Mouse (Mus musculus): ENCODE measurements at regions not wholly inside any gene's neighbourhood (a gene's known extent, or its start where the extent isn't known, plus 50 kb on each side); places are given as distances from the start of the nearest gene placed in this dataset.

DNA sequence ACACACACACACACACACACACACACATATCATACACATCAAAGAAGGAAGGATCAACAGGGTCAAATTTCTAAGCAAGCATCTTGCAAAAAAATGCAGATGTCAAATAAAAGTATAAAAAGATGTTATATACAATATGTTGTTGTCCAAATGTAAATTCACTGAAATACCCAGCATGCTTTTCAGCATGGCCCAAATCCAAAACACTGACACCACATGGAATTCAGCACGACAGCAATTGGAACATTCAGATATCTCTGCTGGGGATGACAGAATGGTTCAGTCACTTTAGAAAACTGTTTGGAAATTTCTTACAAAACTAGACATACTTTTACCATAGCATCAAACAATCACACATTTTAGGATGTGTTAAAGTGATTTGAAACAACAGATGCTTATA, 339.6 kb downstream of the Pdha2 start:
- Histone ChIP-seq H3K9me3 (replicated peaks) (no peaks in the 10 kb centered on the region), H3K4me3 (no peak overlapping the region), H3K27ac (no peak overlapping the region), H3K4me1 (no peaks in the 10 kb centered on the region), H3K36me3 (no peaks in the 10 kb centered on the region), H3K9ac (no peak overlapping the region), H3K27me3 (no peaks in the 10 kb centered on the region), H3K4me2 (replicated peaks) (no peak overlapping the region)
- ATAC-seq (ENCODE audit: low FRiP score) = no peak
- 94% methylated on average over 1 of the region's 1 CpGs for WGBS

DNA sequence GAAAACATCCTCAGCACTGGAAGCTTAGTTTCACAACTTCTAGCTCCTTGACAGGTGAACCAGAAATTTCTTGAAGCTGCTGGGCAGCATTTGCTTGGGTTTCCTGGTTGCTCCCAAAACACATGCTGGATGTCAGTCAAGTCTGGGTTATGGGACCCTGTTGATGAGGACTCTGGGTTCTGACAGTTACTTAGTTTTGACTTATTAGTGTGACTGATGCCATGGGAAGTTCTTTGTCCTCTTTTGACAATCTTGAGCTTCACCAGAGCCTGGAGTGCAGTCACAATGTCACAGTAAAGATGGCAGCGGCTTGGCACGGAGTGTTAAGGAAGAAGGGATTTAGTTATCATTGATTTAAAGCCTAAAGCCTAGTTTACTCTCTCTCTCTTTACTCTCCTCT, 340.9 kb downstream of the Pdha2 start:
- Histone ChIP-seq H3K9ac (no peak overlapping the region), H3K4me2 (replicated peaks) (no peak overlapping the region), H3K9me3 (replicated peaks) (no peaks in the 10 kb centered on the region), H3K4me1 (no peaks in the 10 kb centered on the region), H3K27ac (no peak overlapping the region), H3K27me3 (no peaks in the 10 kb centered on the region), H3K4me3 (no peak overlapping the region), H3K36me3 (no peaks in the 10 kb centered on the region)
- ATAC-seq (ENCODE audit: low FRiP score) = no peak
- 100% methylated on average over 2 of the region's 2 CpGs for WGBS

DNA sequence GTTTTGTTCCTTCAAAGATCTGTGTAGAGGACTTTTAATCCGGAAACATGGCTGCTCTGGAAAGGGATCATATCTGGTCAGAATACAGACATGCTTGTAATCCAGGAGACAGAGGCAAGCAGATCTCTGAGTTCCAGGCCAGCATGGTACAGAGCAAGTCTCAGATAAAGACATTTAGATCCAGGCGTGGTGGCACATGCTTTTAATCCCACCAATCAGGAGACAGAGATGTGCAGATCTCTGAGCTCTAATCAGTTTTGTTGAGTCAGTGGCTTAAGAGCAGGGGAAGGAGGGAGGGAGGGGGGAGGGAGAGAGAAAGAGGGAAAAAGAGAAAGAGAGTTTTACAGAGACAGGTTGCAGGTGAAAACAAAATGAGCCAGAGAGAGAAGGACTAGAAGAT, 372.0 kb downstream of the Pdha2 start:
- Histone ChIP-seq H3K4me1 (no peaks in the 10 kb centered on the region), H3K4me3 (no peak overlapping the region), H3K27ac (no peak overlapping the region), H3K4me2 (replicated peaks) (no peak overlapping the region), H3K27me3 (no peaks in the 10 kb centered on the region), H3K9ac (no peak overlapping the region), H3K36me3 (no peaks in the 10 kb centered on the region), H3K9me3 (replicated peaks) (no peaks in the 10 kb centered on the region)
- ATAC-seq (ENCODE audit: low FRiP score) = no peak
- WGBS = 80% methylated on average over 2 of the region's 2 CpGs

DNA sequence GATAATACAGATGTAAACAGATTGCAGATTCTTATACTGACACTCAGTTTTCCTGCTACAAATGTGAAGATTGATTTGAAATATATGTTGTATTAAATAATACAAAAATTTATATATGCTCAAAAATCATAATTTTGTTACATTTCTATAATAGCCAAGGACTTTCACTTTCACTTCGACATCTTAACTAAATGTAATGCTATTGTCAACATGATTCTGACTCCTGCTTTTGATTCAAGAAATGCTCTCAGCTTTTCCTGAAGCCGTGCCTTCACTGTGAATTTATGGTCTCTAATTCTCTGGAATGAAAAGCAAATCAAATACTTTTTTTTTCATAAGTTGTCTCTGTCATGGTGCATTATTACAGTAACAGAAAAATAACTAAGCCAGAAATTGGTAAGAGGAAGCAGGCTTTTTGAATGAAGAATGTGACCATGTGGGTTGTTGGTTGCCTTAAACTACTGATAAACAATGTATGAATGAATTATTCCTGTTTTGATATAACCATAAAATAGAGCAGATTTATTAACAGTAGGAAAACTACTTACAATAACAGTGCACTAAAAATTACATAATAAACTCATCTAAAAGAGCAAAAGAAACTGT, 374.1 kb downstream of the Pdha2 start:
- Histone ChIP-seq H3K9ac (no peak overlapping the region), H3K9me3 (replicated peaks) (no peaks in the 10 kb centered on the region), H3K4me1 (no peaks in the 10 kb centered on the region), H3K4me2 (replicated peaks) (no peak overlapping the region), H3K27me3 (no peaks in the 10 kb centered on the region), H3K4me3 (no peak overlapping the region), H3K27ac (no peak overlapping the region), H3K36me3 (no peaks in the 10 kb centered on the region)
- WGBS = 81% methylated on average over 2 of the region's 2 CpGs
- ATAC-seq (ENCODE audit: low FRiP score) = no peak

DNA sequence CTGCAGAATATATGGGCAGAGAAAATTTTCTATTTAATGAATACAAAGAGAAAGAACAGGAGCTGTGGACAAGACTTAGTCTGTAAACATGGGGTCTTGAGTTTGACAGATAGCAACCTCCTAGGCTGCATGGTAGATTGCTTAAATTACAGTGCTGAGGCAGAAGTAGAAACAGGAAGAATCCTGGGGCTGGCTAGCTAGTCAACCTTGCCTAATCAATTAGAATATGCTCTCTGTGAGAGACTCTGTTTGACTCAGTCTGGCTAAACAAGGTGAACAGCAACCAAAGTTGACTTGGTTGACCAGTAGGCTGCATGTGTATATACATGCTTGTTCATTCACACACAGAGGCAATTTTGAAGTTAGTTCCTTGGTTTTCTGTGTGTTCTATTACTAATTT, 390.9 kb downstream of the Pdha2 start:
- Histone ChIP-seq H3K4me3 (no peak overlapping the region), H3K27ac (no peak overlapping the region), H3K4me2 (replicated peaks) (no peak overlapping the region), H3K27me3 (no peaks in the 10 kb centered on the region), H3K9ac (no peak overlapping the region), H3K9me3 (replicated peaks) (no peaks in the 10 kb centered on the region), H3K4me1 (no peaks in the 10 kb centered on the region), H3K36me3 (no peaks in the 10 kb centered on the region)
- ATAC-seq (ENCODE audit: low FRiP score) = no peak

DNA sequence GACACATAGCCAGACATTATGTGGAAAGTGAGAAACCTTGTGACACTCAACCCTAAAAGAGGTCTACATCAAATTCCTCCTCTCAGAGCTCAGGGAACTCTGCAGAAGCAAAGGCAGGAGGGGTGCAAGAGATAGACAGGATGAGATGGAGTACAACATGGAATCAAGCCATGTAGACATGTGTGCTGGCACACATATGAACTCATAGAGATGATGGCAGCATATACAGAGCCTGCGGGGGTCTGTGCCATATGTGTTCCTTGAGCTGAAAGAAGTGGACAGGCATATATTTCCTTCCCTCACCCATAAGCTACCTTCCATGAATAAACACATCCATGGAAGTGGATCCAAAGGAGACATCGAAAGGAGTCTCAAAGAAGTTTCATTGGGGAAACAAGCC, 406.6 kb downstream of the Pdha2 start:
- Histone ChIP-seq H3K4me2 (replicated peaks) (no peak overlapping the region), H3K36me3 (no peaks in the 10 kb centered on the region), H3K27me3 (no peaks in the 10 kb centered on the region), H3K4me3 (no peak overlapping the region), H3K9ac (no peak overlapping the region), H3K27ac (no peak overlapping the region), H3K9me3 (replicated peaks) (0 out of 2 replicates have a peak, but pooled peaks cover 3% of the 10 kb centered on the region), H3K4me1 (no peaks in the 10 kb centered on the region)
- no peak for ATAC-seq (ENCODE audit: low FRiP score)
- WGBS = 98% methylated on average over 2 of the region's 2 CpGs

DNA sequence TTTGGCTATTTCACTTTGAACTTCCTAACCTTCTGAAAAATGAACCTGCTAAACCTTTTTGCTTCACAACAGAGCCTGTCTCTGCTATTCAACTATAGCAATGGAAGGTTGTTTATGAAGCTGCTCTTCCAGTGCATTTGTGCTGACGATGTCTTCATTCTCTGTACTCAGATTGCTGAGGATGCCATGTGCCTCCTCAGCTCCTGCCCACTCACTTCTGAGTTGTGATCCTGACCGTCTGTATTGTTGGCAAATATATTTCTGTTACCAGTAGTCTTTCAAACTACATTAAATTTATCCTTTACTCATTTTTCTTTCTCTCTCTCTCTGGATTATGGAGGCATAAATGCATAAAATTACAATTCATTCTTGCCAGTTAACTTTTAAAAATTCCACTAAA, 419.2 kb downstream of the Pdha2 start:
- H3K27ac ChIP-seq = no peak overlapping the region
- H3K9me3 ChIP-seq (replicated peaks) = no peaks in the 10 kb centered on the region
- no peaks in the 10 kb centered on the region for H3K27me3 ChIP-seq
- H3K4me1 ChIP-seq = no peaks in the 10 kb centered on the region
- 94% methylated on average over 2 of the region's 2 CpGs for WGBS
- no peak overlapping the region for H3K4me3 ChIP-seq
- no peak overlapping the region for H3K4me2 ChIP-seq (replicated peaks)
- H3K9ac ChIP-seq = no peak overlapping the region
- no peaks in the 10 kb centered on the region for H3K36me3 ChIP-seq
- ATAC-seq (ENCODE audit: low FRiP score) = no peak

DNA sequence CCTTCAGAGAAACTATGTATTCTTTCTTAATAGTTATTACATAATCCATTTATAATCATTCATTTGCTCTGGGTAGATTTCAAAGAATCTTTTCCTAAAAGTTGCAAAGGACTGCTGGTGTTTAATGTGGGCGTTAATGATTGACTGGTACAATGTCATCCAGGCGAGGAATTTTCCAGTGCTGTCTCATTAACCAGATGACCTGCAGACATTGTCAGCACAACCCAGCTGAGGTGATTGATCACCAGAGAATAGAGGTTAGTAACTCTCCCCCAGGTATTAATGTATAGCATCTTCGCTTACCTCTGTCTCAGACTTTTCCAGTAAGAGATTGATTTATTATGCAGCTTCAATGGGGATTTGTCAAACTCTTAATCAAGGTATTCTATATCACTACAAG, 426.5 kb downstream of the Pdha2 start:
- no peaks in the 10 kb centered on the region for H3K36me3 ChIP-seq
- 60% methylated on average over 3 of the region's 3 CpGs for WGBS
- H3K27me3 ChIP-seq = no peaks in the 10 kb centered on the region
- no peaks in the 10 kb centered on the region for H3K9me3 ChIP-seq (replicated peaks)
- H3K4me1 ChIP-seq = no peaks in the 10 kb centered on the region
- H3K4me3 ChIP-seq = no peak overlapping the region
- H3K9ac ChIP-seq = no peak overlapping the region
- H3K27ac ChIP-seq = no peak overlapping the region
- no peak for ATAC-seq (ENCODE audit: low FRiP score)
- H3K4me2 ChIP-seq (replicated peaks) = no peak overlapping the region

DNA sequence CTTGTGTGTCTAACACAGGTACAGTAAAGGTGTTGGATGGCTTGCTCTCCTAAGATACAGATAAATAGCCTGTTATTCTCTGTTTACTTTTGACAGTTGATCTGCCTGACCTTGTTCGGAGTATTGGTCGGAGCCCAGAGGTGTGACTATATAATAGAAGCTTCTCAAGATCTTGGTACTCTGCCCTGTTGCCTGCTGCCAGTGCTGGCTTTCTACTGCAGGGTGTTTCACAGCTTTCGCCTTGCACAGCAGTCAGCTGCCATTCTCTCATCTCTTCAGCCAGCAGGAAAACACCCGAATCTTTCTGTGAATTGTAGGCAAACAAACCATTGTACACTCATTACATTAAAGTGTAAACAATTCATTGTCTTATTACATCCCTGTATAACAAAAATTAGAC, 452.1 kb downstream of the Pdha2 start:
- no peak for ATAC-seq (ENCODE audit: low FRiP score)
- no peak overlapping the region for H3K9ac ChIP-seq
- no peaks in the 10 kb centered on the region for H3K4me1 ChIP-seq
- H3K4me2 ChIP-seq (replicated peaks) = no peak overlapping the region
- H3K4me3 ChIP-seq = no peak overlapping the region
- no peaks in the 10 kb centered on the region for H3K9me3 ChIP-seq (replicated peaks)
- 83% methylated on average over 4 of the region's 4 CpGs for WGBS
- no peak overlapping the region for H3K27ac ChIP-seq
- no peaks in the 10 kb centered on the region for H3K27me3 ChIP-seq
- no peaks in the 10 kb centered on the region for H3K36me3 ChIP-seq

DNA sequence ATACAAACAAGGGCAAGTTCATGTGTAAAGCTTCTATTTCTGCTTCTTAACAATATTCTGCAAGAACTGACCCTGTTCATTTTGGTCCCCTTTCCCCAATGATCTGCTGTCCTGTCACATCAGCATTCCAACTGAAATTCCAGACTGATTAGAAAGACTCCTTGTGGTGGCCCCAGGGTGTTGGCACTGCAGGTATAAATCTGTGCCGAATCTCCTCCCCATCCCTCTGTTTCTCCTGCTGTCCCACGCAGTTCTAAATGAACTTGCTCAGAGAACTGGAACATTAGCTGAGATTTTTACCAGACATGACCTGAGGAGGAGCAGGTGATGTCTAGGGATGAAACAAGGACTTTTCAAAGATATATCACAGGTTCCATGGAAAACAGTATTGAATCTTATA, 467.7 kb downstream of the Pdha2 start:
- no peak overlapping the region for H3K4me3 ChIP-seq
- H3K9me3 ChIP-seq (replicated peaks) = no peaks in the 10 kb centered on the region
- no peak for ATAC-seq (ENCODE audit: low FRiP score)
- 76% methylated on average over 2 of the region's 2 CpGs for WGBS
- H3K27ac ChIP-seq = no peak overlapping the region
- H3K4me1 ChIP-seq = no peaks in the 10 kb centered on the region
- H3K4me2 ChIP-seq (replicated peaks) = no peak overlapping the region
- H3K36me3 ChIP-seq = no peaks in the 10 kb centered on the region
- H3K27me3 ChIP-seq = no peaks in the 10 kb centered on the region
- no peak overlapping the region for H3K9ac ChIP-seq

DNA sequence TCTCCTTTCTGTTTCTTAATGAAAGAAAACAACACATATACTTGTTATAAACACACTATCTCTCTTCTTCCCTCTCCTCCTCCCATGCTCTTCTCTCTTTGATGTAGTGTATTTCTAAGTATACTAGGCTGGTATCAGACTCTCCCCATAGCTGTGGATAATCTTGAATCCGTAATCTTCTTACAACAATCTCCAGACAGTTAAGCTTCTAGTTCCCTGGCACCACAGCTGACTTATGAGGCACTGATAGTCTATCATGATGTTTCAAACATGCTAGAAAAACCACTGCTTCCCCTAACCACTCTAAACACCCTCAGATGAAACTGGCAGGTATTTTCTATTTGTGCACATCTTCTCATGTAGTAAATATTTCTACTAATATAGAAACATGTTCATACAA, 471.7 kb downstream of the Pdha2 start:
- no peak overlapping the region for H3K4me3 ChIP-seq
- WGBS = 87% methylated on average over 1 of the region's 1 CpGs
- H3K27ac ChIP-seq = no peak overlapping the region
- H3K4me2 ChIP-seq (replicated peaks) = no peak overlapping the region
- no peaks in the 10 kb centered on the region for H3K9me3 ChIP-seq (replicated peaks)
- no peak for ATAC-seq (ENCODE audit: low FRiP score)
- no peaks in the 10 kb centered on the region for H3K36me3 ChIP-seq
- no peaks in the 10 kb centered on the region for H3K4me1 ChIP-seq
- H3K9ac ChIP-seq = no peak overlapping the region
- no peaks in the 10 kb centered on the region for H3K27me3 ChIP-seq

DNA sequence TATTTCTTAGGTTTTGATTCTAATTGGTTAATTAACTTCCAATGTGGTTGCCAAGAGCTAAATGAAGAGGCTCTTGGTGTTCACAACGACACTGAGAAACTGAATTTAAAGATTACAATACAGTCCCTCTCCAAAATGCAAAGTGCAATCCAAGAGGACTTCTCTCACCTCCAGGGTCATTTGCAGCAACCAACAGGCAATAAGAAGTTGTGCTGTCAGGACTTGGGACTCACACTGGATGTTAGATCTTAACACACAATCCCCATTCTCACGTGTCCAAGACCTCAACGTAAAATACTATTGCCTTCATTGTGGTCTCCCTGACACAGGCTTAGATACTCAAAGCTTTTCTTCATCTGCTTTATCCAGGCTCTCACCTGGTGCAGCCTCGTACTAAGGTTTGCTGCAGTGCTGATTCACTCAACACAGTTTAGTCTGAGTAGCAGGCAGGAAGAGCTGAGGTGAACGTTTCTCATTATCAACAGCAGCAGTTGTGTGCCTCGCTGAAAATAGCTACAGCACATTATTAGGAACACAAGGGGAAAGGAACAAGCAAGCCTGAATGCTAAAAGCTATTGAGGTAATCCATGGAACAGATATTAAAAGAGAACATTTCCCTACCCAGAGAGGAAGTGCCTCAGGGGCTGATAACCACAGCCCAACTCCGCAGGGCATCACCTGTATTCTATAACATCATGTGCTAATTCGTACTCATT, 473.3 kb downstream of the Pdha2 start:
- WGBS = 80% methylated on average over 8 of the region's 8 CpGs
- Histone ChIP-seq H3K9ac (no peak overlapping the region), H3K36me3 (no peaks in the 10 kb centered on the region), H3K9me3 (replicated peaks) (no peaks in the 10 kb centered on the region), H3K27me3 (no peaks in the 10 kb centered on the region), H3K27ac (no peak overlapping the region), H3K4me2 (replicated peaks) (no peak overlapping the region), H3K4me3 (no peak overlapping the region), H3K4me1 (no peaks in the 10 kb centered on the region)
- no peak for ATAC-seq (ENCODE audit: low FRiP score)

DNA sequence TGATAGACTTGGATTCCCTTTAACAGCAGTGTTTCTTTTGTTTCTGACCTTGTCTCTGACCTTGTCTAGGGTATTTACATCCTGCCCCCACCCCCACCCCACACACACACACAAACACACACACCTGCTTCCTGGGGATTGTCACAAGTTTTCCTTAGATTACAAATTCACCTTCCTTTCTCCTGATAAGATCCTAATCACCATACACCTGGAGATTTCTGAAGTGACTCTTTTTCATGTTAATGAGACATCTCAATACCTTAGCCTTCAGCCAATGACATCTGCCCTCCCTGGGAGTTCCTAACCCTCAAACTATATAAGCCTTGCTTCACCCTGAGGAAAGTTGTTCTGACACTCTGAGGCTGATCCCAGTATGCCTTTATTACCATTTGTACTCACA, 495.3 kb downstream of the Pdha2 start:
- H3K36me3 ChIP-seq = no peaks in the 10 kb centered on the region
- no peaks in the 10 kb centered on the region for H3K27me3 ChIP-seq
- H3K4me3 ChIP-seq = no peak overlapping the region
- H3K27ac ChIP-seq = no peak overlapping the region
- H3K4me1 ChIP-seq = no peaks in the 10 kb centered on the region
- H3K9ac ChIP-seq = no peak overlapping the region
- no peak for ATAC-seq (ENCODE audit: low FRiP score)
- no peaks in the 10 kb centered on the region for H3K9me3 ChIP-seq (replicated peaks)
- no peak overlapping the region for H3K4me2 ChIP-seq (replicated peaks)

All from hindbrain, embryonic 12.5 days (tissue).